Mouse (Mus musculus) erythroblast, embryonic 14.5 days (primary cell): ENCODE results near the gene Slc34a2.

Experiments
- GATA1 ChIP-seq: IDR thresholded peaks from 2 replicates; pipeline ENCODE4 v1.6.1; 2012; ENCODE audit warnings: low read length, inconsistent platforms, mixed read lengths
- TAL1 ChIP-seq: IDR thresholded peaks from 3 replicates; pipeline ENCODE4 v1.6.1; 2012; ENCODE audit warnings: low read length, inconsistent platforms, mixed read lengths

DNA sequence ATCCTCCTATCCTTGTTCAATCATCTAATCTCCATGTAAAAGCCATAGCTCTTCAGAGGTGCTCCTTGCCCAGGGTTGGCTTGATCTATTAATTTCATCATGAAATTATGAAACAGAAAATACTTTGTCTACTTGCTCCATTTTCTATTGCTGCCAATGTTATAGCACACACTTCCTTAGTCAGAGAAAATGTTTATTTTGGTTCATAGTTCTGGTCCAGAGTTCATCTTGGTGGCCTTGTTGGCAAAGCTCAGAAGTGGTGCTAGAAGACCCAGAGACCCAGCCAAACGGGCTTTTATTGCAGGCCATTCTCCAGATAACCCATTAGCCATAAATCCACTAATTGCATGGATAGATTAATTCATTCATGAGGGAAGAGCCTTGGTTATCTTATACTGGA lies 5.8 kb downstream of the Slc34a2 start:
- TF ChIP-seq TAL1 (no peak), GATA1 (no peak)
